Mouse (Mus musculus): ENCODE measurements around the gene Vps18. TPM values are rescaled to one million over a fixed set of nuclear protein-coding genes. Genes with fewer than 3 reads are reported as not detected.

Vps18 gene
- total RNA-seq, 2 experiments from 2014 or later: 33.7 to 33.8 TPM

DNA sequence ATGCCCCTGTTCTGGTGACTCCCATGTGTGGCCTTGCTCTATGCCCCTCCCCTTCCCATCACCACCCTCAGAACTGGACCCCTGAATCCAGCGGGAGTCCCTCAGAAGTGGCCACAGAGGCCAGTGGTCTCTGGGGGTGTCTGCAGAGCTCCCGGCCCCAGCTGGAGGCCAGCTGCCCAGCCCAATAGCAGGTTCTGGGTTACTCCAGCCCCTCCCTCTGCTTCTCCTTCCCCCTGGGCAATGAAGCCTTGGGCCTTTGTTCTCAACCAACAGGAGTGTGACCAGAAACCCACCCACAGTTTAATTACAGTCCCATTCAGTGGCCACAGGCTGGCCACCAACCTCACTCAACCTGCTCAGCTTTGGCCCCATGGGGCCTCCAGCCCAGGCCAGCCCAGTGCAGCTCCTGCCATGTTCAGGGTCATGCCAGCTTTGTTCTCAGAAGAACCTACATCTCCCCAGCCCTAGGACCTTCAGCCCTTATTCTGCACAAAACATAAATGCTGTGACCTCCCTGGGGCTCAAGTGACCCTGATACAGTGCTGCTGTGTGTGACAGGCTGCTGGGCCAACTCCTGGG, 23.9 kb downstream of the Vps18 start:
- intact Hi-C loops (cut with DNase I): no loop called here

DNA sequence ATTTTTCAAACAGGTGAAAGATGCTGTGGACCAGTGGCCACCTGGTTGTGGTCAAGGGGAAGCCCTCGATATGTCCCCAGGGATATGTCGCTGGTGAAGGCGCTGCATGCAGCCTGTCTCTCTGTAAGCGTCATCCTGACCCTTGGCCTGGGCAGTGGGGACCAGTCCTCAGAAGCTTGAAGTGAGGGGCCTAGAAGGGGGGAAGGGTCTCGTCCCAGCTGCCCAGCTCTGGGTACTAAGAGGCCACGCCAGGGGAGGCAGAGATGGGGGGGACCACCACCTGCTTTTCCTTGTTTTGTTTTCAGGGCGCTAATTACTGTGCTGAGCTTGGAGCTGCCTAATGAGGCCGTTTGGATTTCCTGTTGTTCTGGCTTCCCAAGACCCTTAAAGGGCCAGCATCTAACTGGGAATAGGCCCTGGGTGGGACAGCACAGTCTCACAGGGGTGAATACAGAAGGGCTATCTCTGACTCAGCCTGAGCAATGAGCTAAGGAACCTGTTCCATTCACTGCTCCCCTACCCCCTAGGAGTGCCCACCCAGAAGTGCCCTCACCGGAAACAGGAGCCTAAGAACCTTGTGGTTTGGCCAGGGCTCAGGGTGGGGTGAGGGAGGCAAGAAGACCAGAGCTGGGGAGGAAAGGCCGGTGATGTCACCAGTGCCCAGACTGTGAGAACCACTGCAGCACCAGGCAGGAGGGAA, 25.4 kb downstream of the Vps18 start:
- intact Hi-C loops (cut with DNase I): no loop called here

More for the DNA sequence above, 23.9 kb downstream of the Vps18 start:
- DNase-seq (ENCODE audit: extremely low spot score in 1 of 2, low spot score in 2 of 2): no peak

DNA sequence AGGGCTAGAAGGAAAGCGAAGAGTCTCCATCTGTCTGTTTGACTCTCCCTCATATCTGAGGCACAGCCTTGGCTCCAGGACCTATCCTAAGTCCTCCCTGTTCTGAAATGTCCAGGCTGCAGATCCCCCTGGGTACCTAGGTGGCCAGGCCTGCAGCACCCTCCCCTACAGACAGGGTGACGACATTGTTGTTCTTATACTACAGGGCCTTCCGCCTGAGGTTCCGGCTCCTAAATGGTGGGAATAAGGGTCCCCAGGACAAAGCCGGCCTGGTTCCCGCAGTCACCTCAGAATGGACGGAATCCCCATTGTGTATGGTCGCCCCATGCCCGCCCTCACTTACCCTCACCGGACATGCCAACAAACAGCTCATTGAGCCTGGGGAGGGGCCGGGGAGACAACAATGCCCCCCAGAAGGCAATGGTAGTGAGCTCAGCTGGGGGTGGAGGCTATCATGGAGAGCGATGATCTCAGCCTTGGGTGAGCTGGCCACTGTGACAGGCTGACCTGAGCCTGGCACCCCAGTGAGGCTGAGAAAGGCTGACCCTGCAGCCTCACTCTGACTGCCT, 26.3 kb downstream of the Vps18 start:
- intact Hi-C loops (cut with DNase I): no loop called here
- DNase-seq (ENCODE audit: extremely low spot score in 1 of 2, low spot score in 2 of 2): no peak

More for the DNA sequence above, 25.4 kb downstream of the Vps18 start:
- DNase-seq (ENCODE audit: extremely low spot score in 1 of 2, low spot score in 2 of 2): no peak

DNA sequence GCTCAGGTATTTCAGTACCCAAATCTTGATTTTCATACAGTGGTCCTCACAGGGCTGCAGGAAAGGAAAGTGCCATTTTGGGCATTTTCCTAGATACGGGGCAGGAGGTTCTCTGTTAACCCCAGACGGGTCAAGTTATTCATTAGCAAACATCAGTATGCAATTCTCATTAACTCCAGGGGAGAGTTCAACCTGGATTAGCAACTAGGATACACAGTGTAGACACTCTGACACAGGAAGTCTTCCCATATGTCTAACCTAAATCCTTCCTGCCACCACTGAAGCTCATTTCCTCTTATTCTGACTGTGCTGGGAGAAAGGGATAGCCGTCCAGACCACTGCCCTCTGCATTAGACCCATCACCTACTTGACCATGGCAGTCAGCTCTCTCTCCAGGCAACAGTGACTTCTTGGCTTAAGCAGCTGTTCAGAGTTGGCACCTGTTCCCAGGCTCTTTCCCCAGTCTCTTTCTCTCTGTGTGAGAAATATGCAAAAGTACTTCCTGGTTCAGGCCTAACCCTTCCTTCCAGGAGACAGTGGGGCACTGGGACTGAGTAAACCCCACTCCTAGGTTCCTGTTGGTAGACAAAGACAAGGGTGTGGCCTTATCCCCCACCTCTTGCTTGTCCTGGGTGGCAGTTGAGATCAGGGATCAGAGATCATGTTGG, 29.6 kb downstream of the Vps18 start:
- intact Hi-C loops (cut with DNase I): no loop called here

DNA sequence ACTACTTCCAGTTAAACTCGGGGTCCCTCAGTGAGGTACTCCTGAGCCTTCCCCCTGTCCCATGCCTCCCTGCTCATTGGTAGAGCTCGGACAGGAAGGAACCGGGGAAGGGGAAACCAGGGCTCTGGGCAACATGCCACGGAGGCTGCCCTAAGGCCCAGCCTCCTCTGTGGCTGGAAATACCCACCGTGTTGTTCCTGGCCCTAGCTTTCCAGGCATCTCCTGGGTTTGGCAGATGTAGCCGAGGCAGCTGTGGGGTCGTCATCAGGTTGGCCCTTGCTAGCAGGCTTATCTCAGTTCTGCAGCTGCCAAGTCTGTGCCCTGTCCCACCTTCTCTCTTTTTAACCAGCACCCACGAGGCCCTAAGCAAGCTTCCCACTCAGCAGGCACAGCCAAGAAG, 32.0 kb downstream of the Vps18 start:
- intact Hi-C loops (cut with DNase I): no loop called here
- peak in 1 of 2 experiments; percentile 58 for DNase-seq (ENCODE audit: extremely low spot score in 1 of 2, low spot score in 2 of 2)

More for the DNA sequence above, 29.6 kb downstream of the Vps18 start:
- no peak for DNase-seq (ENCODE audit: extremely low spot score in 1 of 2, low spot score in 2 of 2)

DNA sequence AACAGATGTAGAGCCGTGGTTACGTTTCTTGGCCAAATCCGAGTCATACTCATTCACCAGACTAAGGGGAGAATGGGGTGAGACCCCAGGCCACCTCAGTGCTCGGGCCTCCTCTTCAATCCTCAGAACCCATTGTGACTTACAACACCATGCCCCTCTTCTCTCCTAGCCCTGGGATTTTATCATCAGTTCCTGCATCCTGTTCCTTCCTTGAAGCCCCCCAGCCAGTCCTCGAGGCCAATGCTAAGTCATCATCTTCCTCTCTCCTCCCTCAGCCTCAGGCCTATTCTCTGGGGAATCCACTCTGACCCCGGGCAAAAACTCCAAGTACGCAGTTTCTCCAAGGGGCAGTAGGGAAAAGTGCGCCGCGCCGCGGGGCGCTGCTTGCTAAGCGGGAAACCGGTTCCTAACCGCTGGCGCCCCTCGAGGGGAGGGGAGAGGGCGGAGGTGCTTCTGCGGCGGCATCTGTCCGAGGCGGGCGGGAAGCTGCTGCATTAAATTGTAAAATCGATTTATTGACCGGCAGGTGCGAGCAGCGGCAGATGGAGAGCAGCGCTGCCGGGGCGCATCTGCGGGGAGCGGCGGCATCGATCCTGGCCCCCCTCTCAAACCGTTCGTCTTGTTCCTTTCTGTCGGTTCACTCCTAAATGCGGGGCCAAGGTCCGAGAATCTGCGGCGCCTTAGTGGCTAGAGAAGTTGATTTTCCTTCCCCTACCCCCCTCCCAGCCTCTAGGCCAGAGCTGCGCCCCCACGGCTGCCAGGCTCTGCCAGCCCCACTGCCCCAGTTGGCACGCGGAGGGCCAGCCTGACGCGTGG, 33.4 kb downstream of the Vps18 start:
- DNase-seq (ENCODE audit: extremely low spot score in 1 of 2, low spot score in 2 of 2): peak in 1 of 2 experiments; percentile 55
- intact Hi-C loops (cut with DNase I): no loop called here

DNA sequence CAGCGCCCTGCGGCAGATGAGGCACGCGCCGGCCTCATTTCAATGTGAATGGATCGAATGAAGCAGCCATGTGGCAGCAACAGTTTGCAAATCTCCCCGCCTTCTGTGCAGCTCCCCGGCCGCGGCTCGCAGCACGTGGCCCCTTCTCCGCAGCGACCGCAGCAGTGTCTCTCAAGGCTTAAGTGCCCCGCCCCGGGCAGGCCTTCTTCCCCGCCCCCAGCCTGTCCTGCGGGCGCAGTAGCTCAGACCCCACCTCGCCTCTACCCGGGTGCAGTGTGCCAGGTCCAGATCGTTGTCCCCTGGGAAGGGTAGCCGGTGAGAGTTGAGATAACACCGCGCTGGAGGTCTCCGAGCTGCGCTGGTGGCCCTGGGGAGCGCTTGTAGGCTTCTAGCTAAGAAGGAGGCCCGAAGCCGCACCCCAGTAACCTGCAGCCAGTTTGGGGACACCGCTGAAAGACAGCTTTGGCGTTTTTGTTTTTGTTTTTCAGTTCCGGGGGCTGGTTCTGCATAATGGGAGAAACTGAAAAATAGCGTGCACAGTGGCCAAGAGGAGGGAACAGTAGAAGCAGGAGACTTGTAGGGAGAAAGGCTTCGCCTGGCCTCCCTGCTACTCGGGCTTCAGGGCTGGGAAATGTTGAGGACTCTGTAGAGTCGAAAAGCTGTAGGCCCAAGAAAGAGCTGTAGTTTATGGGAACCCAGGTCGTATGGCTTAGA, 34.2 kb downstream of the Vps18 start:
- intact Hi-C loops (cut with DNase I): no loop called here
- peak; percentile 71 to 76 for DNase-seq (ENCODE audit: extremely low spot score in 1 of 2, low spot score in 2 of 2)

DNA sequence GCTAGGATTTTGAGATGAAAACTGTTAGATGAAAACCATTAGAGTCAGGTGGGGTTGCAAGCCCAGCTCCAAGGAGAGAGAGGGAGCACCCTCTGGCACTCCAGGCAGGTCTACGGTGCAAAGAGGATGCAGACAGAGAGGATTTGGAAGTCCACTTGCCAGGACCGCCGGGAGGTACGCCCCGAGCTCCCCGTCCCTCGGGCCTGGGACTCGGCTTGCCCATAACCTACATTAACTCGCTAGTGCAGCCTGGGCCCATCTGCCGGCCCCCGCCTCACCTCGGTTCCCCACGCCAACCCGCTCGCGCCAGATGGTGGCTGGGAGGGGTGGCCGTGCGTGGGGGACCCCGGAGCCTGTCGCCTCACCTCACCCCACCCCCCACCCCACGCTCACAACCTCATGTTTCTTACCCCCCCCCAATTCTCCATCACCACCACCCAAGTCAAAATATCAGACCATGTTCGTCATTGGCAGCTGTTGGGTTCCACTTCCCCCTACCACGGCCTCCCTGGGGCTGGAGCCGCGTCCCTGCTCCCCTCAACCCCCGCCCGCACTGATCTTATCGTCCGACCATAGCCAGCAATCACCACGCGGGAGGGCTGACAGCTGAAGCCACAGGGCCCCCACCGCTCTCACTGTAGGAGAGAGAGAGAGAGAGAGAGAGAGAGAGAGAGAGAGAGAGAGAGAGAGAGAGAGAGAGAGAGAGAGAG, 35.5 kb downstream of the Vps18 start:
- no peak for DNase-seq (ENCODE audit: extremely low spot score in 1 of 2, low spot score in 2 of 2)
- intact Hi-C loops (cut with DNase I): no loop called here

DNA sequence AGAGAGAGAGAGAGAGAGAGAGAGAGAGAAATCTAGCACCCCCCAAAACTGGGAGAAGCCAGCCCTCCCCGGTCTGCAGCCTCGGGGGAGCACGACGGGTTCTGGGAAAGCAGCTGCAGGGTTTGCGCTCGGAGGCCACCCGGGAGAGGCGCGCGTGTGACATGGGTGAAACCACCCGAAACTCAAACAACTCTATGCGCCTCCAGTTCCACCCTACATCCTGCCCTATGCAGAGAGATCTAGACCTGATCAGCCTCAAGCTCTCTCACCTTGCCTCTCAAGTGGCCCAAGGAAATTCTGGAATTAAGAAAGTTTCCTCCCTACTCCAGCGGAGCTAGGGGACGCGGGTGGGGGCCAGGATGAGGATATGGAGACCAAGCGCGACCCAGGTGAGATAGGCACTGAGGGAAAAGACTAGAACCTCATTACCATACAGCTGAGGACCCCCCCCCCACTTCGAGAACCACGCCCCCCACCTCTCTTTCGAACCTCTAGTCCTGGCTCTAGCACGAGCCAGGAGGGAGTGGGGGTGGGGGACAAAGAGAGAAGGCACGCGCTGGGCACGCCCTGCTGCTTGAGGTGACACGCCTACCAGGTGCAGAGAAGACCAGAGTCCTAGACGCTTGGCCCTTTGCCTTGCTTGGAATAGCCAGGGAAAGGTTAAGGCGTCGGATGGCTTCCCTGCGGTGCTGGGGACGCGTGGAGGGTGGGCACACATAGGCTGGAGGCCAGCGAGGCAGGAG, 36.2 kb downstream of the Vps18 start:
- DNase-seq (ENCODE audit: extremely low spot score in 1 of 2, low spot score in 2 of 2): peak in 1 of 2 experiments; percentile 34
- intact Hi-C loops (cut with DNase I): no loop called here

DNA sequence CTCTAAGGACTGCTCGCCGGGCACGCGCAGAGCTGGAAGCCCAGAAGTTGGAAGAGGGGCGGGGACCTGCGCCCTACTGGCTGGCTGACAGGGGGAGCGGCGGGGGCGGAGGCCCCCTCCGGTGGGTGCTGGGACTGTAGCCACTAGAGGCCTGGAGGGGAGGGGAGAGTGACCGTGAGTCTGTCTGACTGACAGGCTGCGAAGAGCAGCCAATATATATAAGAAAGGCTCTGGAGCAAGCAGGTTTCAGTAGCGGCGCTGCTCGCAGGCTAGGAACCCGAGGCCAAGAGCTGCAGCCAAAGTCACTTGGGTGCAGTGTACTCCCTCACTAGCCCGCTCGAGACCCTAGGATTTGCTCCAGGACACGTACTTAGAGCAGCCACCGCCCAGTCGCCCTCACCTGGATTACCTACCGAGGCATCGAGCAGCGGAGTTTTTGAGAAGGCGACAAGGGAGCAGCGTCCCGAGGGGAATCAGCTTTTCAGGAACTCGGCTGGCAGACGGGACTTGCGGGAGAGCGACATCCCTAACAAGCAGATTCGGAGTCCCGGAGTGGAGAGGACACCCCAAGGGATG, 37.1 kb downstream of the Vps18 start, which contains the start of gene Dll4:
Gene Dll4 (plus strand): TSS at position 217 of the 576 bp plus-strand sequence.
- DNase-seq (ENCODE audit: extremely low spot score in 1 of 2, low spot score in 2 of 2): peak in 1 of 2 experiments; percentile 88
- intact Hi-C loops (cut with DNase I): no loop called here

DNA sequence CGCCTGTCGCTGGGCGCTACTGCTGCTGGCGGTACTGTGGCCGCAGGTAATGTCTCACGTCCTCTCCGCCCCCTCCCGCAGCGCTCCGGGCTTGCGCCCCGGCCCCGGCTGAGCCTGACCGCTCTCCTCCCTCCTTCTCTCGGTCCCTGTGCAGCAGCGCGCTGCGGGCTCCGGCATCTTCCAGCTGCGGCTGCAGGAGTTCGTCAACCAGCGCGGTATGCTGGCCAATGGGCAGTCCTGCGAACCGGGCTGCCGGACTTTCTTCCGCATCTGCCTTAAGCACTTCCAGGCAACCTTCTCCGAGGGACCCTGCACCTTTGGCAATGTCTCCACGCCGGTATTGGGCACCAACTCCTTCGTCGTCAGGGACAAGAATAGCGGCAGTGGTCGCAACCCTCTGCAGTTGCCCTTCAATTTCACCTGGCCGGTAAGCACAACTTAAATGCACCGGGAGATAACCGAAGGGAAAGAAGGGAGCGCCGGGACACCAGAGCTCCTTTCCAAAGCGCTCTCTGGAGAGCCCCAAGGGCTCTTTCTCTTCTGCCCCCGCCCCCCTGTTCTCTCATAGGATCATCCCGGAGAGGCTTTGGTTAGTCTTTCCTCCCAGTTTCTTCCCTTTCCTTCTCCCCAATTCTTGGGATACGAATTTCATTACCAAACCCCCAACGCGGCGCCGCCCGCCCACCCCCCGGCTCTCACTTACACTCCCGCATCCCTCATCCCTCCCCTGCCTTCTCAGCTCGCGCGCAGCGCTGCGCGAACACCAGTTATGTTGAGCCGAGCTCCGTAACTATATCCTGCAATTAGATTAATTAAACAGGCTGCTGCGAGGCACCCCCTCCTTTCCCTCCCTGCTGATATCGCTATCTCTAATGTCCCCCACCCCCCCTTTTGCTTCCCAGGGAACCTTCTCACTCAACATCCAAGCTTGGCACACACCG, 37.9 kb downstream of the Vps18 start:
- intact Hi-C loops (cut with DNase I): no loop called here
- DNase-seq (ENCODE audit: extremely low spot score in 1 of 2, low spot score in 2 of 2): peak in 1 of 2 experiments; percentile 47

DNA sequence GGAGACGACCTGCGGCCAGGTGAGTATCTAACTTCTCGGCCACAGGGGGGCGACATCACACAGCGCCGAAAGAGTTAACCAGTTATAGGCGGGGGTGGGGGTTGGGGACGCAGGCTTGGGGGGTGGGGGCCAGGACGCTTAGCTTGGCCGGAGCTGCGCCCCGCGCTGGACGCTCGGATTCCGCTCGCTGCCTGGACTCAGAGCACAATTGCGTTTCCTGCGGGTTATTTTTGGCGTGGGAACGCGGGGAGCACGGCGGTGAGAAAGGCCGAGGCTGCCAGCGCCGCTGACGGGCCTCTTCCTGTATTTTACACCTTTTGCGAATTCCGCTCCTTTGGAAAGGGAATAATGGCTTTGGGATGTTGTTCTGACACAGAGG, 38.6 kb downstream of the Vps18 start:
- intact Hi-C loops (cut with DNase I): no loop called here

DNA sequence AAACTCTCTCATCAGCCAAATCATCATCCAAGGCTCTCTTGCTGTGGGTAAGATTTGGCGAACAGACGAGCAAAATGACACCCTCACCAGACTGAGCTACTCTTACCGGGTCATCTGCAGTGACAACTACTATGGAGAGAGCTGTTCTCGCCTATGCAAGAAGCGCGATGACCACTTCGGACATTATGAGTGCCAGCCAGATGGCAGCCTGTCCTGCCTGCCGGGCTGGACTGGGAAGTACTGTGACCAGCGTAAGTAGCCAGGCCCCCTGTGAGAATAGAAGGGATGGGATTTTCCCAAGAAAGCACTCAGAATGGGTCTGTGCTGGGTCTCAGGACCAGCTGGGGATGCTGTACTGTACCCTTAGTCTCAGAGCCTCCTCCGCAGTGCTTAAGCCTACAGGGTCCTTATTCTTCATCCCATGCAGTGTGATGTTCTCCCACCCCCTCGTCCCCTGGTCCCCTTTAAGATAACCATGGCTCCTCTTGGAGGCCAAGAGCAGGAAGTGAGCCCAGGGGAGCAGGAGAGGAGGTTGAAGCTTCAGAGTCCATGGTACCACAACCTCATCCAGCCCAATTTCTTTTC, 39.5 kb downstream of the Vps18 start:
- DNase-seq (ENCODE audit: extremely low spot score in 1 of 2, low spot score in 2 of 2): no peak
- intact Hi-C loops (cut with DNase I): no loop called here

More for the DNA sequence above, 38.6 kb downstream of the Vps18 start:
- peak in 1 of 2 experiments; percentile 87 for DNase-seq (ENCODE audit: extremely low spot score in 1 of 2, low spot score in 2 of 2)

DNA sequence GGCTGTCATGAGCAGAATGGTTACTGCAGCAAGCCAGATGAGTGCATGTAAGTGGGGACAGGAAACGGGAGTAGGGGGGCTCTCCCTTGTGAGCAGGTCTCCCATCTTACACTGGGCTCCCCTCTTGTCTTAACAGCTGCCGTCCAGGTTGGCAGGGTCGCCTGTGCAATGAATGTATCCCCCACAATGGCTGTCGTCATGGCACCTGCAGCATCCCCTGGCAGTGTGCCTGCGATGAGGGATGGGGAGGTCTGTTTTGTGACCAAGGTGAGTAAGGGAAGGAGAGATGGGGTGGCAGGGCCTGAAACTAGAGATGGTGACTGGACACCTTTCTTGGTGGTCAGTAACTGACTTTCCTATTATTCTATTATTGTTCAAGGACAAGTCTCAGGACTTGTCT, 40.0 kb downstream of the Vps18 start:
- peak in 1 of 2 experiments; percentile 49 for DNase-seq (ENCODE audit: extremely low spot score in 1 of 2, low spot score in 2 of 2)
- intact Hi-C loops (cut with DNase I): no loop called here

DNA sequence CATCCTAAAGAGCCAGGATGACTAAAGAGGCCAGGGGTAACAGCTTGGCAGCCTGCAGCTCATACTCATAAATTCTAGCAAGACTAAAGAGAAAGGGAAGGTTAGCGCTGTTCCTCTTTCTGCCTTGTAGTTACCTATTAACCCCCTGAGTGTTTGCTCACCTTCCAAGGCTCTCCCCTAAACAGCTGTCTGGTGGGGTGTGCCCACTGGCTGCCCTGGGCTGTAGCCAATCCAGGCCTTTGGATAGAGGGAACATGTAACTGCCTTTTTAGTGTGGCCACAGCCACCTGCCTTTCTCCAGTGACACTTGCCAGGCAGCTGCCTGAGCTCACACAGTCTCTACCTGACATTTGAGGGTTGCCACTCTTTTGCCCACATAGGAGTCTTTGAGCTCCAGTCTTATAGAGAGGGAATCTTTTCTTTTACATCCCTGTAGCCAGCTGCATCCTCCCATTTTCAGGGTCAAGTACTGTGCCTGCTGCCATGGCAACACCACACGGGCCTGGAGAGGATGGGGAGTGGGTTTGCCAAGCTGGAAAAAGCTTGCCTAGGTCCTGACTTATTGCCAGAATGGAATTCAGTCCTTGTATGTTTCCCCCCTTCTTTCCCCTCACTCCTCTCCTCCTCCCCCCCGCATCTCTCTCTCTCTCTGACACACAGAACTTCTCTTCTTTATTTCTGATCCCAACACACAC, 40.7 kb downstream of the Vps18 start:
- DNase-seq (ENCODE audit: extremely low spot score in 1 of 2, low spot score in 2 of 2): no peak
- intact Hi-C loops (cut with DNase I): no loop called here

All from left cerebral cortex, postnatal 10 days (tissue).